Mouse (Mus musculus) myocyte (in vitro differentiated cells): Measurements from ENCODE around the gene Efcab2.

Experiments used
- MAX ChIP-seq: IDR thresholded peaks from one replicate; pipeline ENCODE4 v1.6.1; 2011; ENCODE audit warnings: low read depth, mild to moderate bottlenecking, control low read depth
- POLR2A ChIP-seq: IDR thresholded peaks from one replicate; pipeline ENCODE4 v1.6.1; 2011; ENCODE audit warnings: low read depth, mild to moderate bottlenecking, control low read depth, moderate library complexity; ENCODE audit not compliant: insufficient read length
- TCF12 ChIP-seq: IDR thresholded peaks from one replicate; pipeline ENCODE4 v1.6.1; 2011; ENCODE audit warnings: mild to moderate bottlenecking, control low read depth; ENCODE audit not compliant: poor library complexity, insufficient read depth, severe bottlenecking

- no peak for TF ChIP-seq POLR2A
- TF ChIP-seq MAX: no peak
- no peak for TF ChIP-seq TCF12
Measured at GRCm38 (mm10) chr1:178419608-178420007, 13.7 kb downstream of the Efcab2 start.
